Mouse (Mus musculus): ENCODE measurements at regions not wholly inside any gene's neighbourhood (a gene's known extent, or its start where the extent isn't known, plus 50 kb on each side); places are given as distances from the start of the nearest gene placed in this dataset.

DNA sequence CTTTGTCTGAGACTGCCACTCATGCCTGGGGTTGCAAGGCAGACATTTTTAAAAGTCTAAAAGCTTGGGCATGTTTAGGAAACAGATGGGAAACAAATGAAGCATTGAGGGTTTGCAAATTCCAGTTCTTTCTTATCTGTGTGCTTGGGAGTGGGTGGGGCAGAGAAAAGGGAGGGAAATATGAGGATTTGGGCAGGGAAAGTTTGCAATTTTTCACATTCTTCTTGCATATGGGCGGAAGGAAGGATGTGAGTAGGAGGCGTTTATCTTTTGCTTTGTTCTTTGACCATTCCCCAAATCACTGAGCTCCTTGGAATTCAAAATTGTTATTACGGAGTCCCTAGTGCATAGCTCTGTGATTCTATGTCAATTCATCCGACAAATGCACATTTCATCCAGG lies 413.7 kb upstream of the Gm10131 start:
- TF ChIP-seq POLR2A (IDR thresholded peaks at IDR 0.05; ENCODE audit: control insufficient read depth, low read depth, low read length) (no peak), CTCF (IDR thresholded peaks at IDR 0.05; ENCODE audit: control insufficient read depth, insufficient read depth, insufficient replicate concordance, low read depth, low read length) (no peak)

All from testis, adult 2 months (tissue).